Mouse (Mus musculus): ENCODE measurements around the gene Tmem116.

The Tmem116 gene

GRCm38 (mm10) chr5:121540066-121540465 lies 88.4 kb downstream of the Tmem116 start:
- DNase-seq (ENCODE audit: low read depth, low spot score), result peak; percentile 79

- peak; percentile 73 for DNase-seq (ENCODE audit: low read depth, low spot score)
Observed at GRCm38 (mm10) chr5:121541235-121541634, 89.5 kb downstream of the Tmem116 start.

- no peak for DNase-seq (ENCODE audit: low read depth, low spot score)
Observed at GRCm38 (mm10) chr5:121543370-121543769, 91.7 kb downstream of the Tmem116 start.

- DNase-seq (ENCODE audit: low read depth, low spot score), result peak; percentile 39
Observed at GRCm38 (mm10) chr5:121544910-121545792, 93.5 kb downstream of the Tmem116 start, which contains the start of the genes Adam1a and Gm42878. Adam1a (minus strand) TSS chr5:121545482. Gm42878 (minus strand) TSS chr5:121545482.

GRCm38 (mm10) chr5:121545793-121546529 lies 94.3 kb downstream of the Tmem116 start, which contains the start of gene Mapkapk5:
Mapkapk5 (minus strand) TSS chr5:121545905.
- DNase-seq (ENCODE audit: low read depth, low spot score), result peak; percentile 97

GRCm38 (mm10) chr5:121546530-121546895 lies 94.8 kb downstream of the Tmem116 start:
- DNase-seq (ENCODE audit: low read depth, low spot score), result peak; percentile 76

GRCm38 (mm10) chr5:121547084-121547483 lies 95.4 kb downstream of the Tmem116 start:
- no peak for DNase-seq (ENCODE audit: low read depth, low spot score)

GRCm38 (mm10) chr5:121549196-121549595 lies 97.5 kb downstream of the Tmem116 start:
- DNase-seq (ENCODE audit: low read depth, low spot score), result no peak

- DNase-seq (ENCODE audit: low read depth, low spot score), result peak; percentile 67
Observed at GRCm38 (mm10) chr5:121562436-121562835, 110.7 kb downstream of the Tmem116 start.

GRCm38 (mm10) chr5:121564468-121564895 lies 112.8 kb downstream of the Tmem116 start:
- DNase-seq (ENCODE audit: low read depth, low spot score), result peak; percentile 95

- no peak for DNase-seq (ENCODE audit: low read depth, low spot score)
Observed at GRCm38 (mm10) chr5:121566035-121566681, 114.5 kb downstream of the Tmem116 start.

- DNase-seq (ENCODE audit: low read depth, low spot score), result peak; percentile 37
Observed at GRCm38 (mm10) chr5:121569881-121570420, 118.3 kb downstream of the Tmem116 start.

GRCm38 (mm10) chr5:121570787-121571186 lies 119.1 kb downstream of the Tmem116 start:
- DNase-seq (ENCODE audit: low read depth, low spot score), result no peak
